Mouse (Mus musculus) liver, embryonic 15.5 days (tissue): ENCODE results near the gene Dbp. TPM values are rescaled to one million over a fixed set of nuclear protein-coding genes. Genes with fewer than 3 reads are reported as not detected.

Experiments used
- ATAC-seq: fragments of 200-750 bp; cut with Nextera tagmentation; 2 replicates; pipeline ENCODE4 v1.8.0; 2017; ENCODE audit warnings: moderate number of reproducible peaks, mild to moderate bottlenecking, moderate library complexity; ENCODE audit not compliant: insufficient read depth
- H3K27ac ChIP-seq: fragments of 300-500 bp; sonication (generic); replicated peaks from 2 replicates; pipeline ENCODE4 v1.5.1; 2015; ENCODE audit warnings: mild to moderate bottlenecking, inconsistent platforms
- H3K27me3 ChIP-seq: fragments of 300-500 bp; sonication (generic); 2 replicates; pipeline ENCODE4 v1.6.1; 2015; ENCODE audit warnings: mild to moderate bottlenecking, inconsistent platforms
- H3K36me3 ChIP-seq: fragments of 300-500 bp; sonication (generic); replicated peaks from 2 replicates; pipeline ENCODE4 v1.6.1; 2015; ENCODE audit warnings: moderate library complexity, mild to moderate bottlenecking, inconsistent platforms
- H3K4me1 ChIP-seq: fragments of 300-500 bp; sonication (generic); replicated peaks from 2 replicates; pipeline ENCODE4 v1.6.1; 2015; ENCODE audit warnings: inconsistent platforms
- H3K4me2 ChIP-seq: fragments of 300-500 bp; sonication (generic); 2 replicates; pipeline ENCODE4 v1.6.1; 2015; ENCODE audit warnings: moderate library complexity, mild to moderate bottlenecking, inconsistent platforms
- H3K4me3 ChIP-seq: fragments of 300-500 bp; sonication (generic); replicated peaks from 2 replicates; pipeline ENCODE4 v1.5.1; 2015; ENCODE audit warnings: mild to moderate bottlenecking, inconsistent platforms
- H3K9ac ChIP-seq: fragments of 300-500 bp; sonication (generic); 2 replicates; pipeline ENCODE4 v1.6.1; 2015; ENCODE audit warnings: moderate library complexity, mild to moderate bottlenecking, inconsistent platforms
- H3K9me3 ChIP-seq: fragments of 300-500 bp; sonication (generic); replicated peaks from 2 replicates; pipeline ENCODE4 v1.6.1; 2016; ENCODE audit warnings: inconsistent platforms
- WGBS: fragments of 180-500 bp; shearing (Covaris S2); methylation state at CpG from one replicate; pipeline ENCODE4 v1.1.7; 2015; ENCODE audit warnings: mixed read lengths; ENCODE audit not compliant: insufficient replicate concordance; 5-methylcytosine and 5-hydroxymethylcytosine counted together
- polyA plus RNA-seq: library from polyadenylated mRNA; unstranded; fragments of >200 nt; fragmentation: Nextera tagmentation; extraction: Ambion mirVana; gene quantifications from 2 replicates; pipeline ENCODE4 v1.2.1, GENCODE M21; 2015

The Dbp gene
- polyA plus RNA-seq, 1 experiment from 2014 or later, result 0.46 TPM

- H3K4me3 ChIP-seq, result no peak overlapping the region
- H3K9me3 ChIP-seq, result no peaks in the 10 kb centered on the region
- no peaks in the 10 kb centered on the region for H3K36me3 ChIP-seq
- H3K4me1 ChIP-seq, result peaks cover 8% of the 10 kb centered on the region; the same call in 1 of the 2 replicates
- 62% methylated on average over 7 of the region's 7 CpGs for WGBS
- no peak for ATAC-seq
- H3K9ac ChIP-seq, result no peak overlapping the region
- no peak overlapping the region for H3K27ac ChIP-seq
- H3K4me2 ChIP-seq, result no peak overlapping the region
- peaks cover 51% of the 10 kb centered on the region for H3K27me3 ChIP-seq
Measured at GRCm38 (mm10) chr7:45697894-45698293, 7.0 kb upstream of the Dbp start.

DNA sequence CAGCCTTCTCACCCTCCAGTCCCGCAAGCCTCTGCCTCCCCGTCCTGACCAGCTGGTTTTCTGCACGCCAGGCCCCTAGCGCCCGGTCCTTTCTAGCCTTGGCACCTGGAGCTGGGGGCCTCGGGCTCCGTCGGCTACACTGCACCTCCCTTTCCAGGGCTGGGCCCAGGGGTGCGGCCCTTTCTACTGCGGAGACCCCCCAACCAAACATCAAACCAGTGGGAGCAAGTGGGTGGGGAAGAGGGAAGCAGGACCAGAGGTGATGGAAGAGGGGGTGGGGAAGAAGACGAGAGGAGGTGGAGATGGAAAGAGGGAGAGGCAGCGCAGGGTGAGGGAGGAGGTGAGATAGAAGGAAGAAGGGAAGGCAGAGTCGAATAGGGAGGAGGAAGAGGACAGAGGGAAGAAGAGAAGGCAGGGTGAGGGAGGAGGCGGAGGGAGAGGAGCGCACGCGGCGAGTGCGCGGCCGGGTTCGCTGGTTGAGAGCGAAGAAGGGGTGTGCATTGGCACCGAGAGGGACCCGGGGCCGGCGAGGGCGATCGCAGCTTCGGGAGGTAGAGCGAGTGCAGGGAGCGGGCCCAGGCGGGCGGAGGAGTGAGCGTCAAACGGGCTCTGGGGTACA, 5.3 kb upstream of the Dbp start, which contains the start of gene Car11:
Car11 (plus strand) TSS at position 321 of the 619 bp plus-strand sequence.
- H3K27me3 ChIP-seq, result peaks cover 56% of the 10 kb centered on the region
- H3K4me3 ChIP-seq, result 0 out of 2 replicates have a peak within 1 kb of the TSS, but pooled peaks have one; percentile 5
- no peaks in the 10 kb centered on the region for H3K36me3 ChIP-seq
- peaks cover 21% of the 10 kb centered on the region for H3K4me1 ChIP-seq
- H3K9ac ChIP-seq, result no peak within 1 kb of the TSS
- peak within 1 kb of the TSS; percentile 35; the same call in 1 of the 2 replicates for H3K4me2 ChIP-seq
- H3K27ac ChIP-seq, result no peak within 1 kb of the TSS
- H3K9me3 ChIP-seq, result no peaks in the 10 kb centered on the region
- ATAC-seq, result no peak
- WGBS, result 6% methylated on average over 36 of the region's 36 CpGs

DNA sequence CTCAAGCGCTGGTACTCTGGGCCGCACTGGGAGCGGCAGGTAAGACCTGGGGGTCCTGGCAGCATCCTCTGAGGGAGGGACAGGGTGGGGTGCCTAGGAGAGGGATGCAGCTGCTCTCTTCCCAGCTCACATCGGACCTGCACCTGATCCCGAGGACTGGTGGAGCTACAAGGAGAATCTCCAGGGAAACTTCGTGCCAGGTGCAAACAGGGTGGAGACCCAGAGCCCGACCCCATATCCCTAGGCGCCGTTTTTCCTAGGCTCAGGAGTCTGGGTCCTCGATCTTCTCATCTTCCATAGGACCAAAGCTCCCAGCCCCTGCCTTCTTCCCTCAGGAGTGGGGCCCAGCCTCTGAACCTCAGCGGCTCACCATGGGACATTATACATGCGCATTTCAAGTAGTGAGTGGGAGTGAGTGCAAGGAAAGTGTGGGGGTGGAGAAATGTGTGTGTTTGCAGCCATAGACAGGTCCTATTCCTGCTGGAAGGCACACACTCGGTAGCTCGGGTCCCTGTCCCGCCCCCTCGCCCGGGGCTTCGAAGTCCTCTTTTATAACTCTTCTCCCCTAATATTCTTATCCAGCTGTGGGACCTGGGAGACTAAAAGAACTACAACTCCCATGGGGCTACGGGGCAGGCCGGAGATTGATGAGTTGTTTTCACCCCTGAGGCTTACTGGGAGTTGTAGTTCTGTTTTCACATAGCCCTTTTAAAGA, 4.4 kb upstream of the Dbp start:
- Histone ChIP-seq H3K4me1 (peaks cover 29% of the 10 kb centered on the region), H3K27me3 (peaks cover 56% of the 10 kb centered on the region), H3K4me2 (peak overlapping the region; percentile 30; the same call in 1 of the 2 replicates), H3K36me3 (no peaks in the 10 kb centered on the region), H3K4me3 (0 out of 2 replicates have a peak overlapping the region, but pooled peaks have one; percentile 5), H3K9ac (no peak overlapping the region), H3K27ac (no peak overlapping the region), H3K9me3 (no peaks in the 10 kb centered on the region)
- no peak for ATAC-seq
- 1% methylated on average over 20 of the region's 20 CpGs for WGBS

GRCm38 (mm10) chr7:45701072-45701471, 3.8 kb upstream of the Dbp start:
- Histone ChIP-seq H3K4me1 (peaks cover 35% of the 10 kb centered on the region), H3K27ac (no peak overlapping the region), H3K36me3 (no peaks in the 10 kb centered on the region), H3K9me3 (no peaks in the 10 kb centered on the region), H3K27me3 (peaks cover 56% of the 10 kb centered on the region), H3K4me2 (no peak overlapping the region), H3K9ac (no peak overlapping the region), H3K4me3 (no peak overlapping the region)
- no peak for ATAC-seq
- 36% methylated on average over 11 of the region's 11 CpGs for WGBS

DNA sequence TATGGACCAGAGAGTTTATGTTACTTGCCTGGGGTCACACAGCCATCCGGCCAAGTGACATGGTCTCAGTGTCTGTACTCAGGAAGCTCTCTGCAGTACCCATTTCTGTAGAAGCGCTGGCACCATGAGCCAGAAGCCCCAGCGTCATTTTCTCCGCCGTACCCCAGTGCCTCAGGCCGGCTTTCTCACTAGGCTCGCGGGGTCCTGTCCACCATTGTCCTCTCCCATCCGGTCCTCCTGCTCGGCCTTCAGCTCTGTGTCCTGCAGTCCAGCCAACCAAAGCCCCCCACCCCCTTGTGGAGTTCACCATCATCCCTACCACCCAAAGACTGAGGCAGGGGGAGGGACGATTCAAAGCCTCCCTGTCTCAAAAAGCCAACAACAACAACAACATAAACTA, 3.3 kb upstream of the Dbp start:
- no peaks in the 10 kb centered on the region for H3K9me3 ChIP-seq
- no peak overlapping the region for H3K4me2 ChIP-seq
- ATAC-seq, result no peak
- 70% methylated on average over 11 of the region's 11 CpGs for WGBS
- H3K4me1 ChIP-seq, result peaks cover 40% of the 10 kb centered on the region
- no peak overlapping the region for H3K4me3 ChIP-seq
- no peaks in the 10 kb centered on the region for H3K36me3 ChIP-seq
- no peak overlapping the region for H3K9ac ChIP-seq
- peaks cover 56% of the 10 kb centered on the region for H3K27me3 ChIP-seq
- no peak overlapping the region for H3K27ac ChIP-seq

DNA sequence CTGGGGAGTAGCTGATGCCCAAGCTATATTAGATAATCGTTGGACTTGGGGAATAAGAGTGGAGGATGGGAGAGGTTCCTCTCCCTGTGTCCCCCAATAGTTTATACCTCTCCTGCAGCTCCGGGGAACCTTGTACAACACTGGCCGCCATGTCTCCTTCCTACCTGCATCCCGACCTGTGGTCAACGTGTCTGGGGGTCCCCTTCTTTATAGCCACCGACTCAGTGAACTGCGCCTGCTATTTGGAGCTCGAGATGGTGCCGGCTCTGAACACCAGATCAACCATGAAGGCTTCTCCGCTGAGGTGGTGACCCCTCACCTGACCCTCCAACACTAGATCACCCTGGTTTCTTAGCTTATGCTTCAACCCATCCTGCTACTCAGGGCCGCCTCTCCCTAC, 2.6 kb upstream of the Dbp start:
- no peak overlapping the region for H3K4me2 ChIP-seq
- WGBS, result 72% methylated on average over 11 of the region's 11 CpGs
- H3K27ac ChIP-seq, result no peak overlapping the region

GRCm38 (mm10) chr7:45702809-45703520, 1.9 kb upstream of the Dbp start:
- WGBS, result 74% methylated on average over 17 of the region's 17 CpGs
- Histone ChIP-seq H3K27ac (no peak overlapping the region), H3K36me3 (no peaks in the 10 kb centered on the region), H3K9ac (no peak overlapping the region), H3K9me3 (no peaks in the 10 kb centered on the region), H3K4me3 (no peak overlapping the region), H3K4me1 (peaks cover 54% of the 10 kb centered on the region), H3K27me3 (peaks cover 52% of the 10 kb centered on the region), H3K4me2 (0 out of 2 replicates have a peak overlapping the region, but pooled peaks have one; percentile 97)
- no peak for ATAC-seq

More for the DNA sequence above, 2.6 kb upstream of the Dbp start:
- peaks cover 56% of the 10 kb centered on the region for H3K27me3 ChIP-seq
- H3K36me3 ChIP-seq, result no peaks in the 10 kb centered on the region
- no peak overlapping the region for H3K4me3 ChIP-seq
- peaks cover 47% of the 10 kb centered on the region for H3K4me1 ChIP-seq
- H3K9ac ChIP-seq, result no peak overlapping the region
- H3K9me3 ChIP-seq, result no peaks in the 10 kb centered on the region
- ATAC-seq, result no peak

GRCm38 (mm10) chr7:45703521-45704033, 1.3 kb upstream of the Dbp start:
- H3K4me2 ChIP-seq, result peak overlapping the region; percentile 97
- no peak overlapping the region; the same call in 1 of the 2 replicates for H3K9ac ChIP-seq
- H3K36me3 ChIP-seq, result no peaks in the 10 kb centered on the region
- H3K4me3 ChIP-seq, result peak overlapping the region; percentile 65; the same call in 1 of the 2 replicates
- no peaks in the 10 kb centered on the region for H3K9me3 ChIP-seq
- H3K27ac ChIP-seq, result 0 out of 2 replicates have a peak overlapping the region, but pooled peaks have one; percentile 63
- peaks cover 60% of the 10 kb centered on the region for H3K4me1 ChIP-seq
- 56% methylated on average over 12 of the region's 12 CpGs for WGBS
- peaks cover 46% of the 10 kb centered on the region for H3K27me3 ChIP-seq
- no peak for ATAC-seq

- peaks cover 41% of the 10 kb centered on the region for H3K27me3 ChIP-seq
- no peaks in the 10 kb centered on the region for H3K9me3 ChIP-seq
- under 1% methylated on average over 13 of the region's 13 CpGs for WGBS
- peaks cover 64% of the 10 kb centered on the region for H3K4me1 ChIP-seq
- peak; percentile 59 for ATAC-seq
- H3K27ac ChIP-seq, result peak overlapping the region; percentile 63
- no peaks in the 10 kb centered on the region for H3K36me3 ChIP-seq
- no peak overlapping the region; the same call in 1 of the 2 replicates for H3K9ac ChIP-seq
- peak overlapping the region; percentile 97 for H3K4me2 ChIP-seq
- H3K4me3 ChIP-seq, result peak overlapping the region; percentile 65
Measured at GRCm38 (mm10) chr7:45704046-45704559, 785 bp upstream of the Dbp start.

GRCm38 (mm10) chr7:45705443-45705864, 566 bp downstream of the Dbp start:
- peaks cover 27% of the 10 kb centered on the region for H3K27me3 ChIP-seq
- H3K27ac ChIP-seq, result peak overlapping the region; percentile 45
- peak overlapping the region; percentile 25; the same call in 1 of the 2 replicates for H3K9ac ChIP-seq
- H3K9me3 ChIP-seq, result no peaks in the 10 kb centered on the region
- peak overlapping the region; percentile 65 for H3K4me3 ChIP-seq
- under 1% methylated on average over 21 of the region's 21 CpGs for WGBS
- peaks cover 58% of the 10 kb centered on the region for H3K4me1 ChIP-seq
- ATAC-seq, result no peak
- peaks cover 3% of the 10 kb centered on the region for H3K36me3 ChIP-seq
- H3K4me2 ChIP-seq, result peak overlapping the region; percentile 97
